Mouse (Mus musculus): ENCODE measurements at regions not wholly inside any gene's neighbourhood (a gene's known extent, or its start where the extent isn't known, plus 50 kb on each side); places are given as distances from the start of the nearest gene placed in this dataset.

DNA sequence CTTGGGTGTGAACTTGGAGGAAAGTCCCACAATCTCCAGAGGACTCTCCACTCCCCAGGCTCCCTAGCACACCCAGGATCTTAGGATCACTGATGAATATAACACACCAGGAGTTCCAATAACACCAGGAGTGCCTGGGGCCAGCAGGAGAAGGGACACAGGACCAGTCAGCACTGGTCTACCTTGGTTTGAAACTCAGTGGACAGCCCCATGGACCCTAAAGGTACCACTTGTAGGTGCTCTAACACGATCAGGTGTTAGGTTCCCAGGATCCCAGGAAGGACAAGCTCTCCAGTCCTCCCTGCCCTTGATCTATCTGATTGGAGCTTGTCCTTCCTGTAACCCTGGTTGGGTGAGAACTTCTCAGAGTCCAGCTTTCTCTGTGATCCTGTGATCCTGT lies 554.6 kb downstream of the Sema5a start:
- no peak overlapping the region for H3K27ac ChIP-seq (ENCODE audit: insufficient read depth, low read depth, low read length, poor library complexity, severe bottlenecking)
- no peaks in the 10 kb centered on the region for H3K4me1 ChIP-seq (ENCODE audit: control insufficient read depth in 2 of 2, insufficient read depth in 2 of 2, low read length in 2 of 2, poor library complexity in 1 of 2)
- TF ChIP-seq MAFK (IDR thresholded peaks at IDR 0.05; ENCODE audit: insufficient read depth, low read depth, low read length) (no peak), ZNF384 (IDR thresholded peaks at IDR 0.05; ENCODE audit: low read depth, low read length) (no peak), HCFC1 (IDR thresholded peaks at IDR 0.05; ENCODE audit: borderline replicate concordance, insufficient read depth, low read length) (no peak), CHD2 (IDR thresholded peaks at IDR 0.05; ENCODE audit: low read depth, low read length) (no peak), ZC3H11A (IDR thresholded peaks at IDR 0.05; ENCODE audit: borderline replicate concordance, low read depth, low read length) (no peak)
- in situ Hi-C loops (cut with MboI; ENCODE audit: low sequenced_read_pairs in 2 of 2, unreplicated experiment in 2 of 2) = no loop called here
- DNase-seq (ENCODE audit: low read depth, low spot score) = no peak
- no peaks in the 10 kb centered on the region for H3K36me3 ChIP-seq (ENCODE audit: control insufficient read depth, insufficient read depth, low read length, poor library complexity, severe bottlenecking)
- H3K4me3 ChIP-seq (ENCODE audit: insufficient read depth in 1 of 2, low read depth in 1 of 2, low read length in 2 of 2, poor library complexity in 1 of 2, severe bottlenecking in 1 of 2) = no peak overlapping the region
- no peak overlapping the region for H3K9ac ChIP-seq (ENCODE audit: insufficient read depth, low read depth, low read length, poor library complexity, severe bottlenecking)
- no peaks in the 10 kb centered on the region for H3K9me3 ChIP-seq (ENCODE audit: control insufficient read depth, insufficient read depth, low read depth, low read length)

DNA sequence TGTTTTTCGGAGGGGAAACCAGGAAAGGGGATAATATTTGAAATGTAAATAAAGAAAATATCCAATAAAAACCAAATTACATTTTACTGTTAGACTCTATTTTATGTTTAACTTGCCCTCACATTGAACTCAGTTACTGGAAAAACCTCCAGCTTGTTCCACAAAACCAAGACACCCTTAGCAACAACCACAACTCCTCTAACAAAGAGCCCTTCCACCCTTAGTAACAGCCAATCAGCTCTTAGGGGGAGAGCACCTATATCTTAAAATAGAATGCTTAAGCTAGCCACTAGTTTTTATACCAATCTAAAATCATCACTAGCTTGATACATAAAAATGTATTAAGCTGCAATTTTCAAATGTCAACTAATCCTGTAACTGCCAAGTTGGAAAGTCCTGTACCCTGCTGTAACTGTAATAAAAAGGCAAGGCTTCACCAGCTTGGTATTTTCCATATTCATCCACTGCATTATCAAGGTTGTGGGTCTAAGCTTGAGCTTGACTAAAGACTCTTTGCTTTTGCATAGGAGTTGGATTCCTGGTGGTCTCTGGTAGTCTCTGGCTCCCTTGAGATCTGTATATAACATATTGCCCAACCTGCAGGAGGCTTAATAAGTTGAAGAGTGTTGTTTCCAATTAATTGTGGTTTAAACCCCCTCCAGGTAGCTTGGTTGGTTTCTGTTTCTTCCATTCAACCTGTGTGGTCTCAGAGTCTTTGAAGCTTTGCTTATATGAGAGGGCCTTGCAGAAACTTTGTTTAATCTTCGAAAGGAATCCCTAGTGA lies 566.4 kb downstream of the Sema5a start:
- no peak for DNase-seq (ENCODE audit: low read depth, low spot score)

DNA sequence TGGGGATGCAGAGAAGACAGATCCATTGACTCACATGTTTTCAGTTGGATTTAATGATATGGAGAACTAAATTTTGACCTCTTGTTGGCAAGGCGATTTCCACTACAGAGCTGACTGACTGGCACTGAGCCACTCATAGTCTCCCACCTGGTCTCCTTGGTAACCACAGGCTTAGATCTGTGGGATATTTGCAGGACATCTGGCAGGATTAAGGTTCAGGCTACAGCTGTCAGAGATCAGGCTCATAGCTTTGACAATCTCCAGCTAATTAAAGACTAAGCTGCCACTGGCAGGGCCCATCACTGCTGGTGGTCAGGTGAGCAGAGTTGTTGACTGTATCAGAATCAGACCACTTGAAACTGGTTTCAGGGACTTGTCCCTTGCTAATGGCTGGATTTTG lies 595.4 kb downstream of the Sema5a start:
- no peak for DNase-seq (ENCODE audit: low read depth, low spot score)
- in situ Hi-C loops (cut with MboI; ENCODE audit: low sequenced_read_pairs in 2 of 2, unreplicated experiment in 2 of 2) = no loop called here
- no peak overlapping the region for H3K9ac ChIP-seq (ENCODE audit: insufficient read depth, low read depth, low read length, poor library complexity, severe bottlenecking)

More for the DNA sequence above, 566.4 kb downstream of the Sema5a start:
- H3K9me3 ChIP-seq (ENCODE audit: control insufficient read depth, insufficient read depth, low read depth, low read length) = no peaks in the 10 kb centered on the region
- no peak overlapping the region for H3K9ac ChIP-seq (ENCODE audit: insufficient read depth, low read depth, low read length, poor library complexity, severe bottlenecking)
- no peaks in the 10 kb centered on the region for H3K36me3 ChIP-seq (ENCODE audit: control insufficient read depth, insufficient read depth, low read length, poor library complexity, severe bottlenecking)
- H3K27ac ChIP-seq (ENCODE audit: insufficient read depth, low read depth, low read length, poor library complexity, severe bottlenecking) = no peak overlapping the region
- no peak overlapping the region for H3K4me3 ChIP-seq (ENCODE audit: insufficient read depth in 1 of 2, low read depth in 1 of 2, low read length in 2 of 2, poor library complexity in 1 of 2, severe bottlenecking in 1 of 2)
- in situ Hi-C loops (cut with MboI; ENCODE audit: low sequenced_read_pairs in 2 of 2, unreplicated experiment in 2 of 2) = no loop called here
- no peaks in the 10 kb centered on the region for H3K4me1 ChIP-seq (ENCODE audit: control insufficient read depth in 2 of 2, insufficient read depth in 2 of 2, low read length in 2 of 2, poor library complexity in 1 of 2)
- no peak for TF ChIP-seq MAFK (IDR thresholded peaks at IDR 0.05; ENCODE audit: insufficient read depth, low read depth, low read length)
- TF ChIP-seq ZNF384 (IDR thresholded peaks at IDR 0.05; ENCODE audit: low read depth, low read length) = no peak
- no peak for TF ChIP-seq ZC3H11A (IDR thresholded peaks at IDR 0.05; ENCODE audit: borderline replicate concordance, low read depth, low read length)
- no peak for TF ChIP-seq HCFC1 (IDR thresholded peaks at IDR 0.05; ENCODE audit: borderline replicate concordance, insufficient read depth, low read length)
- TF ChIP-seq CHD2 (IDR thresholded peaks at IDR 0.05; ENCODE audit: low read depth, low read length) = no peak

More for the DNA sequence above, 595.4 kb downstream of the Sema5a start:
- TF ChIP-seq ZNF384 (IDR thresholded peaks at IDR 0.05; ENCODE audit: low read depth, low read length) = no peak
- no peak for TF ChIP-seq ZC3H11A (IDR thresholded peaks at IDR 0.05; ENCODE audit: borderline replicate concordance, low read depth, low read length)
- TF ChIP-seq MAFK (IDR thresholded peaks at IDR 0.05; ENCODE audit: insufficient read depth, low read depth, low read length) = no peak
- TF ChIP-seq CHD2 (IDR thresholded peaks at IDR 0.05; ENCODE audit: low read depth, low read length) = no peak
- no peak for TF ChIP-seq HCFC1 (IDR thresholded peaks at IDR 0.05; ENCODE audit: borderline replicate concordance, insufficient read depth, low read length)
- H3K36me3 ChIP-seq (ENCODE audit: control insufficient read depth, insufficient read depth, low read length, poor library complexity, severe bottlenecking) = no peaks in the 10 kb centered on the region
- no peaks in the 10 kb centered on the region for H3K4me1 ChIP-seq (ENCODE audit: control insufficient read depth in 2 of 2, insufficient read depth in 2 of 2, low read length in 2 of 2, poor library complexity in 1 of 2)
- no peak overlapping the region for H3K4me3 ChIP-seq (ENCODE audit: insufficient read depth in 1 of 2, low read depth in 1 of 2, low read length in 2 of 2, poor library complexity in 1 of 2, severe bottlenecking in 1 of 2)
- H3K27ac ChIP-seq (ENCODE audit: insufficient read depth, low read depth, low read length, poor library complexity, severe bottlenecking) = no peak overlapping the region
- no peaks in the 10 kb centered on the region for H3K9me3 ChIP-seq (ENCODE audit: control insufficient read depth, insufficient read depth, low read depth, low read length)

Measured in ES-E14 (cell line).